Mouse (Mus musculus): Measurements from ENCODE around the gene Nfkb1. TPM values are rescaled to one million over a fixed set of nuclear protein-coding genes. Genes with fewer than 3 reads are reported as not detected.

The Nfkb1 gene
- polyA plus RNA-seq, 2 experiments = 26.9 to 55.4 TPM

- peaks cover 5% of the 10 kb centered on the region; the same call in 1 of the 2 replicates for H3K4me1 ChIP-seq (ENCODE audit: control insufficient read depth, insufficient read depth, low read length)
- no peak for TF ChIP-seq POLR2A (IDR thresholded peaks at IDR 0.05; ENCODE audit: borderline replicate concordance, extremely low read depth, insufficient read depth, insufficient read length)
- WGBS = 91% methylated on average over 8 of the region's 8 CpGs
- peaks cover 44% of the 10 kb centered on the region for H3K36me3 ChIP-seq (ENCODE audit: control insufficient read depth, insufficient read depth, low read length)
- no peaks in the 10 kb centered on the region for H3K27me3 ChIP-seq (ENCODE audit: control insufficient read depth, insufficient read depth, low read length)
- no peak overlapping the region for H3K4me2 ChIP-seq (replicated peaks; ENCODE audit: low read depth, low read length, severe bottlenecking)
- no peak for DNase-seq (ENCODE audit: low spot score)
- H3K27ac ChIP-seq (replicated peaks; ENCODE audit: low read depth, low read length) = no peak overlapping the region
- ATAC-seq (ENCODE audit: low FRiP score, low read depth) = no peak
- H3K4me3 ChIP-seq (replicated peaks; ENCODE audit: low read length) = no peak overlapping the region
- no peak overlapping the region for H3K9ac ChIP-seq (ENCODE audit: low read depth, low read length, severe bottlenecking)
- H3K9me3 ChIP-seq (ENCODE audit: control insufficient read depth, low read length) = no peaks in the 10 kb centered on the region
Measured at GRCm38 (mm10) chr3:135648501-135648900, 42.8 kb downstream of the Nfkb1 start.

GRCm38 (mm10) chr3:135646622-135647021, 44.7 kb downstream of the Nfkb1 start:
- Histone ChIP-seq H3K4me1 (ENCODE audit: control insufficient read depth, insufficient read depth, low read length) (peaks cover 5% of the 10 kb centered on the region; the same call in 1 of the 2 replicates), H3K36me3 (ENCODE audit: control insufficient read depth, insufficient read depth, low read length) (peaks cover 35% of the 10 kb centered on the region), H3K27ac (replicated peaks; ENCODE audit: low read depth, low read length) (no peak overlapping the region), H3K9ac (ENCODE audit: low read depth, low read length, severe bottlenecking) (no peak overlapping the region), H3K9me3 (ENCODE audit: control insufficient read depth, low read length) (no peaks in the 10 kb centered on the region), H3K27me3 (ENCODE audit: control insufficient read depth, insufficient read depth, low read length) (no peaks in the 10 kb centered on the region), H3K4me3 (replicated peaks; ENCODE audit: low read length) (no peak overlapping the region), H3K4me2 (replicated peaks; ENCODE audit: low read depth, low read length, severe bottlenecking) (no peak overlapping the region)
- no peak for TF ChIP-seq POLR2A (IDR thresholded peaks at IDR 0.05; ENCODE audit: borderline replicate concordance, extremely low read depth, insufficient read depth, insufficient read length)
- WGBS = 100% methylated on average over 1 of the region's 1 CpGs
- no peak for DNase-seq (ENCODE audit: low spot score)
- no peak for ATAC-seq (ENCODE audit: low FRiP score, low read depth)

- Histone ChIP-seq H3K4me3 (replicated peaks; ENCODE audit: low read length) (no peak overlapping the region), H3K4me2 (replicated peaks; ENCODE audit: low read depth, low read length, severe bottlenecking) (no peak overlapping the region), H3K4me1 (ENCODE audit: control insufficient read depth, insufficient read depth, low read length) (no peaks in the 10 kb centered on the region), H3K36me3 (ENCODE audit: control insufficient read depth, insufficient read depth, low read length) (peaks cover 39% of the 10 kb centered on the region), H3K9ac (ENCODE audit: low read depth, low read length, severe bottlenecking) (no peak overlapping the region), H3K9me3 (ENCODE audit: control insufficient read depth, low read length) (no peaks in the 10 kb centered on the region), H3K27ac (replicated peaks; ENCODE audit: low read depth, low read length) (no peak overlapping the region), H3K27me3 (ENCODE audit: control insufficient read depth, insufficient read depth, low read length) (no peaks in the 10 kb centered on the region)
- no peak for DNase-seq (ENCODE audit: low spot score)
- TF ChIP-seq POLR2A (IDR thresholded peaks at IDR 0.05; ENCODE audit: borderline replicate concordance, extremely low read depth, insufficient read depth, insufficient read length) = no peak
- WGBS = 94% methylated on average over 3 of the region's 3 CpGs
- no peak for ATAC-seq (ENCODE audit: low FRiP score, low read depth)
Measured at GRCm38 (mm10) chr3:135644971-135645370, 46.4 kb downstream of the Nfkb1 start.

- Histone ChIP-seq H3K9ac (ENCODE audit: low read depth, low read length, severe bottlenecking) (no peak overlapping the region), H3K4me1 (ENCODE audit: control insufficient read depth, insufficient read depth, low read length) (no peaks in the 10 kb centered on the region), H3K36me3 (ENCODE audit: control insufficient read depth, insufficient read depth, low read length) (peaks cover 27% of the 10 kb centered on the region), H3K27me3 (ENCODE audit: control insufficient read depth, insufficient read depth, low read length) (no peaks in the 10 kb centered on the region), H3K27ac (replicated peaks; ENCODE audit: low read depth, low read length) (no peak overlapping the region), H3K9me3 (ENCODE audit: control insufficient read depth, low read length) (no peaks in the 10 kb centered on the region), H3K4me2 (replicated peaks; ENCODE audit: low read depth, low read length, severe bottlenecking) (no peak overlapping the region), H3K4me3 (replicated peaks; ENCODE audit: low read length) (no peak overlapping the region)
- WGBS = 84% methylated on average over 4 of the region's 4 CpGs
- TF ChIP-seq POLR2A (IDR thresholded peaks at IDR 0.05; ENCODE audit: borderline replicate concordance, extremely low read depth, insufficient read depth, insufficient read length) = no peak
- DNase-seq (ENCODE audit: low spot score) (peak; percentile 11), ATAC-seq (ENCODE audit: low FRiP score, low read depth) (no peak)
Measured at GRCm38 (mm10) chr3:135641623-135641915, 49.8 kb downstream of the Nfkb1 start.

- Histone ChIP-seq H3K36me3 (ENCODE audit: control insufficient read depth, insufficient read depth, low read length) (peaks cover 26% of the 10 kb centered on the region), H3K4me2 (replicated peaks; ENCODE audit: low read depth, low read length, severe bottlenecking) (no peak overlapping the region), H3K27ac (replicated peaks; ENCODE audit: low read depth, low read length) (no peak overlapping the region), H3K9me3 (ENCODE audit: control insufficient read depth, low read length) (no peaks in the 10 kb centered on the region), H3K4me3 (replicated peaks; ENCODE audit: low read length) (no peak overlapping the region), H3K9ac (ENCODE audit: low read depth, low read length, severe bottlenecking) (no peak overlapping the region), H3K4me1 (ENCODE audit: control insufficient read depth, insufficient read depth, low read length) (no peaks in the 10 kb centered on the region), H3K27me3 (ENCODE audit: control insufficient read depth, insufficient read depth, low read length) (no peaks in the 10 kb centered on the region)
- no peak for TF ChIP-seq POLR2A (IDR thresholded peaks at IDR 0.05; ENCODE audit: borderline replicate concordance, extremely low read depth, insufficient read depth, insufficient read length)
- ATAC-seq (ENCODE audit: low FRiP score, low read depth) (no peak), DNase-seq (ENCODE audit: low spot score) (no peak)
- WGBS = 90% methylated on average over 16 of the region's 16 CpGs
Measured at GRCm38 (mm10) chr3:135640856-135641622, 50.3 kb downstream of the Nfkb1 start.
